Mouse (Mus musculus) splenic B cell, adult 2 months (primary cell): ENCODE measurements around the gene Scap.

ENCODE experiments used
- DNase-seq: peaks from one replicate; pipeline ENCODE4 v3.0.0-alpha.2; 2011; ENCODE audit warnings: low read depth, low spot score
- H3K27me3 ChIP-seq: 2 replicates; pipeline ENCODE4 v1.6.1; 2012; ENCODE audit warnings: mild to moderate bottlenecking, low read length, moderate library complexity, mixed read lengths; ENCODE audit not compliant: control insufficient read depth, poor library complexity, insufficient read depth, severe bottlenecking
- H3K36me3 ChIP-seq: 2 replicates; pipeline ENCODE4 v1.6.1; 2012; ENCODE audit warnings: mild to moderate bottlenecking, low read length, moderate library complexity, mixed read lengths; ENCODE audit not compliant: control insufficient read depth, poor library complexity, insufficient read depth, severe bottlenecking

Scap gene

DNA sequence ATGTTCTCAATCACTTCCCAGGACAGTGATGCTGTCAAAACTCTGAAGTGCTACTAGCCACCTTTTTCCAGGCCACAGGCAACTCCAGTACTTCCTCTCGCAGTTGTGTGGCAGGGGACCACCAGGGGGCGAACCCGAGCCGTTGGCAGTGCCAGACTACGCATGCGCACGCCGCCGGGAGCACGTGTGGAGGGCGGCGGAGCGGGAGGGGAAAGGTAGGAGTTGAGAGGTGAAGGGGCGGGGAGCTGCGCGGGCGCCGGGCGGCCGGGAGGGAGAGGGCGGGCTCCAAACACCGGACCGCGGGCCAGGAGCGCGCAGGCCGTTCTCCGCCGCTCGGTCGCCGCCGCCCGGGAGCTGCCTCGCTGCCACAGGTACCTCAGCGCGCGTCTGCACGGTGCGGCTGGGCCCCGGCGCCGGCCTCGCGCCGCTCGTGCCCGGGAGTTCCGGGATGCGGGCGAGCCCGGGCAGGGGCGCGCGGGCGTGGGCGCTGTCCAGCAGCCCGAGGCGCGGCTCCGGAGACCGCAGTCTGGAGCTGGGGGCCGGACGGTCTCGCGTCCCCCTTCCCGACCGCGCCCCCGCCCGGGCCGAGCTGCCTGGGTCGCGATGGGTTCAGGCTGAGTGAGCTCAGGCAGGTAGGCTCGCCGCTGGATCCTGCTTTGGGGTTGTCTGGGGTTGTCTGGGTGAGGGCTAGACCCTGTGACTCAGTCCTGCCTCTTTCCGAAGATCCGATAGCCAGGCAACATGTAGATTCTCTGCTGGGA, at the start of gene Scap:
Scap (plus strand) TSS at position 154 of the 761 bp plus-strand sequence.
- DNase-seq, result peak; percentile 97
- no peaks in the 10 kb centered on the region for H3K36me3 ChIP-seq
- H3K27me3 ChIP-seq, result no peaks in the 10 kb centered on the region

DNA sequence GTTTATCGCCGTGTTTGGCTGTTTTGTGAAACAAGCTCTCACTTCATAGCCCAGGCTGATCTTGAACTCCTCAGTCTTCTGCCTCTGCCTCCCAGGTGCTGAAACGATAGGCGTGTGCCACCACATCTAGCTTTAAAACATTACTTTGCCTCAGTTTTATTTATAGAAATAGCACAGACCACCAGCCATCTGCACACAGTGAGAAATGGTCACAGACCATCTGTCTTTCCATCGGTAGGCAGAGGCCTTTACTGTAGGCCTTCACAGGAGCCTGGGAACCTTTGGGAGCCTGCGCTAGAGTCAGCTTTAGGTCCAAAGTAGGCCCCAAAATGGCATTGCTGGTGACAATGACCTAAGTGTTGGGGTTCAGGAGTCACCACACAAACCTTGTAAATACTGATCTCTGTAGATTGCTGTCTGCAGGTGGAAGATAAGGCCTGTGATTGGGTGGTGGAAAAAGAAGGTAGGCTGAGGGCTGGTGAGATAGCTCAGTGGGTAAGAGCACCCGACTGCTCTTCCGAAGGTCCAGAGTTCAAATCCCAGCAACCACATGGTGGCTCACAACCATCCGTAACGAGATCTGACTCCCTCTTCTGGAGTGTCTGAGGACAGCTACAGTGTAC, 48.9 kb upstream of the Scap start:
- Histone ChIP-seq H3K36me3 (no peaks in the 10 kb centered on the region), H3K27me3 (no peaks in the 10 kb centered on the region)
- no peak for DNase-seq

GRCm38 (mm10) chr9:110287321-110287924, 45.7 kb upstream of the Scap start:
- no peak for DNase-seq
- Histone ChIP-seq H3K27me3 (no peaks in the 10 kb centered on the region), H3K36me3 (no peaks in the 10 kb centered on the region)

DNA sequence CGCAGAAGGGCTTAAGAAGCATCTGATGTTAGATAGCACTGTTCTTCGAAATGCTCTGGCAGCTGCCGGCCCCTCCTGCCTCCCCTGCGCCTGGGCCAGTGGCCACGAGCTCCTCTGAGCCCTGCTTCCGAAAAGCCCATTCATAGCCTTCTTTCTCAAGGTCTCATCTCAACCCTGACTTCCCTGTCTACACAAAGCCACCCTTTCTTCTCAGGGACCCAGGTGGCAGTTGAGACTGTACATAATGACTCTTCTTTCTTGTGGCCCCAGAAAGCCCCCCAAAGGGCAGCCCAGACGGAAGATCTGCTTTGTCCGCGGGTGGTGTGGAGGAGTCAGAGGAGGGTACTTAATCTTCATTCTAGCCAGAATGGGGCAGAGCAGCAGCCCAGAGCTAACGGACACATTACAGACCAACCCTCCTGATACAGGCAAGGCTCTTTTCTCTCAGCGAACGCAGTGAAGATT, 39.8 kb upstream of the Scap start:
- no peak for DNase-seq
- no peaks in the 10 kb centered on the region for H3K36me3 ChIP-seq
- H3K27me3 ChIP-seq, result no peaks in the 10 kb centered on the region

DNA sequence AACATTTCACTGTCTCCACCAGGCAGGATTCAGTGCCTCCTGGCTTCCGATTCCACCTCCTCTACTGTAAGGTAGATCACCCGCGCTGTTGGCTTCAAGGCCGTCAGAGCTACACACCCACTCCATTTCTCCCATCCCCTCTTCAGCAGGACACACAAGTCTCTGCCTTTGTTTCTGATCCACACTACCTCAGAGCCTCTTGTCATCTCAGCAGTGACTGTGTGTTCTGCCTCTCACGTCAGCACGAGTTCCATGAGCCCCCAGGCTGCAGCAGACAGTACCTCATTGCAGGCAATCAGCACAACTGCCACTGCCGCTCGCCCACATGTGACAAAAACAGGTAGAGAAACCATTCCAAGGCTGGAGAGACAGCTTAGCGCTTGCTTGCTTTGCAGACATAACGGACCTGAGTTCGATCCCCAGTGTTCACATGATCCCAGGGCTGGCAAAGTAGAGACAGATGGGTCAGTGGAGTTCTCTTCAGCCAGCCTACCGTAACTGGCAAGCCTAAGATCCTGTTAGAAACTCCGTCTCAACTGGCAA, 39.1 kb upstream of the Scap start:
- Histone ChIP-seq H3K27me3 (no peaks in the 10 kb centered on the region), H3K36me3 (no peaks in the 10 kb centered on the region)
- no peak for DNase-seq

DNA sequence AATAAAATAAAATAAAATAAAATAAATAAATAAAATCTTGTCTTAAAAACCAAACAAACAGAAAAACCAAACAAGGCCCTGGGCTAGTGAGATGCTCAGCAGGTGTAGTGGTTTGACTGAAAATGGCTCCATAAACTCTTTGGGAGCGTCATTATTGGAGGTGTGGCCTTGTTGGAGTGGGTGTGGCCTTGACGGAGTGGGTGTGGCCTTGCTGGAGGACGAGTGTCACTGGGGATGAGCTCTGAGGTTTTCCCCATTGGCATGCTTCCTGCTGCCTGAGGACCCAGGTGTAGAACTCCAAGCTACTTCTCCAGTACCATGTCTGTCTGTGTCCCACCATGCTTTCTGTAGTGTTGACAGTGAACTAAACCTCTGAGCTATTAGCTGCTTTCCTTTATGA, 38.3 kb upstream of the Scap start:
- no peaks in the 10 kb centered on the region for H3K27me3 ChIP-seq
- no peak for DNase-seq
- H3K36me3 ChIP-seq, result no peaks in the 10 kb centered on the region

DNA sequence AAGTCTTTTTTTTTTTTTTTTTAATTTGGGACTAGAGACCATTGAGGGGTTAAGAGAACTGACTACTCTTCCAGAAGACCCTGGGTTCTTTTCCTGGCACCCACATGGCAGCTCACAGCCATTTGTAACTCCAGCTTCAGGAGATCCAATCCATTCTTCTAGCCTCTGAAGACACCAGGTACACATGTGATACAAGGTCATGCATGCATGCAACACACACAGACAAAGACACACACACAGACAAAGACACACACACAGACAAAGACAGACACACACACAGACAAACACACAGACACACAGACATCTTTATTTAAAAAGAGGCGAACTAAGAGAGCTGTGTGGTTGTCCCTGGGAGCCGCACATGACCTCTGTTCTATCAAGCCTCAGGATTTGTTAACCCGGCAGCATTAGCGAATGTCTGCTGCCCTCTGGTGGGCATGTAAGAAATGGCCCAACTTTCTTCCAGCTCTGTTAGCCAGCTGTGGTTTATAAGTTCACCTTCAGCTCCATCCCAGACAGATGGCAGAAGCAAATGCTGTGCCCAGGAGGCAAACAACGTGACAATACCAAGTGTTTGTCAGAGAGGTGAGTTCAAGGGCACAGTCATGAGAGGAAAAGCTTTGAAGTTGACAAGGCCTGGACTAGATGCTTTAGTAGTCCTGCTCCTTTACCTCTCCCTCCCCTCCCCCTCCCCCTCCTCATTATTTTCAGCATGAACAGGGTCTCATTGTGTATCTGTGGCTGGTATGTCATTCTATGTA, 36.0 kb upstream of the Scap start:
- Histone ChIP-seq H3K36me3 (no peaks in the 10 kb centered on the region), H3K27me3 (no peaks in the 10 kb centered on the region)
- peak; percentile 84 for DNase-seq

DNA sequence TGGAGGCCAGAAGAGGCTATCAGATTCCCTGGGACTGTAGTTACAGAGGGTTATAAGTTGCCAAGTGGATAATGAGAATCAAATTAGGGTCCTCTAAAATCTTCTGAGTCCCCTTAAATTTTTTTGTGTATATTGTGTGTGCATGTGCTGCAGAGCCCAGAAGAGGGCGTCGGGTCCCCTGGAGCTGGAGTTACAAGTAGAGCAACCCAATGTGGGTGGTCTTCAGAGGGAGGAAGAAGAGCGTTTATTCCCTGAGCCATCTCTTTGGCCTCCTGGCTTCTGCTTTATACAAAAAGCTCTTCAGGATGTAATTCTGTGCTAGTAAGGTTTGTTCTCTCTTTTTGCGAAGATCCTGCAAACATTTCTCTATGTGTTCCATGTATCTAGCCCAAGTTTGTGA, 28.6 kb upstream of the Scap start:
- Histone ChIP-seq H3K36me3 (no peaks in the 10 kb centered on the region), H3K27me3 (no peaks in the 10 kb centered on the region)
- peak; percentile 53 for DNase-seq

DNA sequence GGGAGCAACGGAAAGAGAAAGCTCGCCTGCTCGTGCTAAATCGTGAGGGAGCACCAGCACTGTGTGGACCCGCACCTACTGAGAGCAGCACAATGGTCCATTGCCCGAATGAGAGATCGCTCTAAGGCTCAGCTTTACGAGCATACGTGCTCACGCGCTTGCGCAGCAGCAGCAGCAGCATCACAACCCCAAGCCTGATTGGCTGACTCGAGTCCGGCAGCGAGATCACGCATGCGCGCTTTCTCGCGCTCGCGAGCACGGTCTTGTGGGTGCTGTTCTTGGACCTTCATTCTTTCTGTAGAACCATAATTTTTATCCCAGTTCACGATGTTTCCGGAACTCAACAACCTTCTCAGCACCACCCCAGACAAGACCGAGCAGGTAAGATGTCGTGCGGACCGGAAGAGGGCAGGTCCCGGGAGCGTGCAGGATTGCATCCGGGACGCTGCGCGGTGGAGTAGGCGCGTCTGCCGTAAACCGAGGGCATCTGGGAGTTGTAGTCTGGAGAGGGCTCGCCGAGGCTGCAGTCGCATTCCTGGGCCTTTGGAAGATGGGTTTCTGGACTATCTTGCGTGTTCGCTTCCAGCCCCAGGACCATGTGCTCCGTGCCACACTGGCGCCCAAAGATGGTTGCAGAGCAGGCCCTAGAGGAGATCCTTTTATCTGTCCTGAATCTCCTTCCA, 28.0 kb upstream of the Scap start, which contains the start of gene Elp6:
Elp6 (plus strand) TSS at position 205 of the 683 bp plus-strand sequence.
- peak; percentile 94 for DNase-seq
- H3K27me3 ChIP-seq, result no peaks in the 10 kb centered on the region
- H3K36me3 ChIP-seq, result no peaks in the 10 kb centered on the region

DNA sequence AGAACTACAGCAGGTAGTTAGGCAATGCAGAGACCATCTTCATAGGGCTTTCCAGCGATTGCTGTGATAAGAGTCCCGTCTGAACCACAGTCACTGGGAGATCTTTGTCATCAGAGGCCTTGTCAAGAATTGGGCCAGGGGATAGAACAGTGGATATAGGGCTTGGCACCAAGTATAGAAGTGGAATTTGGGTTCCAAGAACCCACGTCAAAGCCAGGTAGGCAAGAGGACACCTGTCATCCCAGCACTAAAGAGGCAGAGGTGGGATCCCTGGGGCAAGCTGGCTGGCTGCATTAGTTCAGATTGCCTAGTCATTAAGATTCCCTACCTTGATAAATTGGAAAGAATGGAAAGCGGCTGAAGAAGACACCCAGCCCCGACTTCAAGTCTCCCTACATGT, 26.7 kb upstream of the Scap start:
- H3K27me3 ChIP-seq, result no peaks in the 10 kb centered on the region
- no peak for DNase-seq
- 0 out of 2 replicates have a peak, but pooled peaks cover 3% of the 10 kb centered on the region for H3K36me3 ChIP-seq

DNA sequence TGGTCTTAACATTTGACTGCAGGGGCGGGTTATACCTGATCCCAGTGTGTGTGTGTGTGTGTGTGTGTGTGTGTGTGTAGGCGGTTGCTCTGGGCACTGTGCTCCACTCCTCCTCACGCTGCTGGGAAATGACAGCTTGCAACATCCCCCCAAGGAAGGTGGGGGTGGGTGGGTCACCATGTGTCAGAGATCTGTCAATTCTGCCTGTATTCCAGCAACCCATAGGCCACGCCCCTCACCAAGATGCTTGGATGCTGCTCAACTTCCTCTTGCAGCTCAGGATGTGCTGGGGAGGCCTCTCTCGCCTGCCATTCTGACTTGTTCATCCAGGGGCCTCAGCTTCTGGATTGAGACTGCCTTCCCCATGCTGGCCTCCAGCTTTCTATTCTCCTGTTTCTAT, 18.4 kb upstream of the Scap start:
- no peak for DNase-seq
- Histone ChIP-seq H3K36me3 (peaks cover 3% of the 10 kb centered on the region; the same call in 1 of the 2 replicates), H3K27me3 (no peaks in the 10 kb centered on the region)

DNA sequence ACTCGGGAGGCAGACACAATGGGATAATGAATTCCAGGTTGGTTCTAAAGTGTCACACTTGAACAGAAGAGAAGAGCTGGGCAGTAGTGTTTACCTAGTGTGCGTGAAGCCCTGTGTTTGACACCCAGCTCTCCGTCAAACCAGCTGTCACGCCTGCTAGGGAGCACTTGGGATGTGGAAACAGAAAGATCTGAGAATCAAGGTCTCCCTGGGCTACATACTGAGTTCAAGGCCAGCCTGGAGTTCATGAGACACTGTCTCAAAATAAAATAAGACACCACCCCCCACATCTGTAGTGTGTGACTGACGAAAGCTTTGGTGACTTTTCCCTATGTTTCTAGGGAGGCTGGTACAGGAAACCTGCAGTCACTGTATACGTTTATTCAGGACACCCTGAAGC, 17.7 kb upstream of the Scap start:
- Histone ChIP-seq H3K36me3 (peaks cover 3% of the 10 kb centered on the region; the same call in 1 of the 2 replicates), H3K27me3 (no peaks in the 10 kb centered on the region)
- no peak for DNase-seq

- Histone ChIP-seq H3K36me3 (peaks cover under 1% of the 10 kb centered on the region; the same call in 1 of the 2 replicates), H3K27me3 (no peaks in the 10 kb centered on the region)
- DNase-seq, result no peak
These were observed 17.2 kb upstream of the Scap start for GRCm38 (mm10) chr9:110315904-110316303.

DNA sequence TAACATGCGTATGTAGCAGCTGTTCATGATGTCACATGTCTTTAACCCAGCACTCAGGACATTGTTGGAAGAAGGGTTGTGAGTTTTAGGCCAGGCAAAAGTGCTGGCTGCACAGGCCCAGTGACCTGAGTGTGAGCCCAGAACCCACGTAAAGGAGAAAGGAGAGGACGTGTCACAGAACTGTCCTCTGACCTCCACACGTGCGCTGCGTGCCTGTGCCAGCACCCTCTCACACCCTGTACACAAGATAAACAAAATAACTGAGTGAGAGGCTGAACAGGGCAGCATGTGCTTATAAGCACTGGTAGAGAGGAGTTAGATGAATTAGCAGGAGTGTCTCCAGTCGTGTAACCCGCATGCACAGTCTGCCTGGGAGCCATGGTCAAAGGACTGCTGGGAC, 16.6 kb upstream of the Scap start:
- no peaks in the 10 kb centered on the region for H3K27me3 ChIP-seq
- no peak for DNase-seq

More for the DNA sequence above, 16.6 kb upstream of the Scap start:
- no peaks in the 10 kb centered on the region; the same call in 1 of the 2 replicates for H3K36me3 ChIP-seq
